Mouse (Mus musculus): ENCODE measurements at regions not wholly inside any gene's neighbourhood (a gene's known extent, or its start where the extent isn't known, plus 50 kb on each side); places are given as distances from the start of the nearest gene placed in this dataset.

GRCm38 (mm10) chr16:29945376-29945890, 118.8 kb upstream of the Hes1 start:
- Histone ChIP-seq H3K36me3 (ENCODE audit: control insufficient read depth, insufficient read depth, low read length) (no peaks in the 10 kb centered on the region), H3K9ac (ENCODE audit: low read depth, low read length) (peak overlapping the region; percentile 63), H3K4me1 (ENCODE audit: control insufficient read depth, insufficient read depth, low read length) (peaks cover 21% of the 10 kb centered on the region), H3K4me2 (peak overlapping the region; percentile 69), H3K9me3 (replicated peaks; ENCODE audit: control insufficient read depth, low read length) (no peaks in the 10 kb centered on the region), H3K27ac (ENCODE audit: low read depth, low read length) (peak overlapping the region; percentile 86), H3K27me3 (ENCODE audit: control insufficient read depth, insufficient read depth, low read length) (no peaks in the 10 kb centered on the region), H3K4me3 (ENCODE audit: low read depth, low read length) (peak overlapping the region; percentile 28)
- WGBS (ENCODE audit: insufficient replicate concordance) = 5% methylated on average over 9 of the region's 9 CpGs
- no peak for ATAC-seq (replicated peaks; ENCODE audit: insufficient number of reproducible peaks, low FRiP score, low TSS enrichment)

GRCm38 (mm10) chr16:29945891-29946598, 118.1 kb upstream of the Hes1 start:
- ATAC-seq (replicated peaks; ENCODE audit: insufficient number of reproducible peaks, low FRiP score, low TSS enrichment) = peak; percentile 73
- H3K4me1 ChIP-seq (ENCODE audit: control insufficient read depth, insufficient read depth, low read length) = peaks cover 16% of the 10 kb centered on the region
- H3K36me3 ChIP-seq (ENCODE audit: control insufficient read depth, insufficient read depth, low read length) = no peaks in the 10 kb centered on the region
- H3K9me3 ChIP-seq (replicated peaks; ENCODE audit: control insufficient read depth, low read length) = no peaks in the 10 kb centered on the region
- H3K4me3 ChIP-seq (ENCODE audit: low read depth, low read length) = peak overlapping the region; percentile 28
- H3K4me2 ChIP-seq = peak overlapping the region; percentile 69
- peak overlapping the region; percentile 63 for H3K9ac ChIP-seq (ENCODE audit: low read depth, low read length)
- no peaks in the 10 kb centered on the region for H3K27me3 ChIP-seq (ENCODE audit: control insufficient read depth, insufficient read depth, low read length)
- peak overlapping the region; percentile 86 for H3K27ac ChIP-seq (ENCODE audit: low read depth, low read length)
- under 1% methylated on average over 39 of the region's 39 CpGs for WGBS (ENCODE audit: insufficient replicate concordance)

- Histone ChIP-seq H3K9ac (ENCODE audit: low read depth, low read length) (no peak overlapping the region), H3K4me2 (no peak overlapping the region), H3K4me3 (ENCODE audit: low read depth, low read length) (no peak overlapping the region), H3K27ac (ENCODE audit: low read depth, low read length) (peak overlapping the region; percentile 30; the same call in 1 of the 2 replicates), H3K9me3 (replicated peaks; ENCODE audit: control insufficient read depth, low read length) (no peaks in the 10 kb centered on the region), H3K4me1 (ENCODE audit: control insufficient read depth, insufficient read depth, low read length) (peaks cover 16% of the 10 kb centered on the region), H3K36me3 (ENCODE audit: control insufficient read depth, insufficient read depth, low read length) (no peaks in the 10 kb centered on the region), H3K27me3 (ENCODE audit: control insufficient read depth, insufficient read depth, low read length) (no peaks in the 10 kb centered on the region)
- no peak for ATAC-seq (replicated peaks; ENCODE audit: insufficient number of reproducible peaks, low FRiP score, low TSS enrichment)
- 81% methylated on average over 5 of the region's 5 CpGs for WGBS (ENCODE audit: insufficient replicate concordance)
Observed at GRCm38 (mm10) chr16:29946966-29947365, 117.2 kb upstream of the Hes1 start.

- ATAC-seq (replicated peaks; ENCODE audit: insufficient number of reproducible peaks, low FRiP score, low TSS enrichment) = no peak
- Histone ChIP-seq H3K36me3 (ENCODE audit: control insufficient read depth, insufficient read depth, low read length) (no peaks in the 10 kb centered on the region), H3K4me3 (ENCODE audit: low read depth, low read length) (no peak overlapping the region), H3K27me3 (ENCODE audit: control insufficient read depth, insufficient read depth, low read length) (no peaks in the 10 kb centered on the region), H3K4me2 (no peak overlapping the region), H3K27ac (ENCODE audit: low read depth, low read length) (no peak overlapping the region), H3K9ac (ENCODE audit: low read depth, low read length) (no peak overlapping the region), H3K4me1 (ENCODE audit: control insufficient read depth, insufficient read depth, low read length) (peaks cover 16% of the 10 kb centered on the region), H3K9me3 (replicated peaks; ENCODE audit: control insufficient read depth, low read length) (no peaks in the 10 kb centered on the region)
- WGBS (ENCODE audit: insufficient replicate concordance) = 83% methylated on average over 5 of the region's 5 CpGs
Observed at GRCm38 (mm10) chr16:29947670-29948069, 116.5 kb upstream of the Hes1 start.

GRCm38 (mm10) chr16:29950136-29950535, 114.0 kb upstream of the Hes1 start:
- Histone ChIP-seq H3K36me3 (ENCODE audit: control insufficient read depth, insufficient read depth, low read length) (no peaks in the 10 kb centered on the region), H3K4me1 (ENCODE audit: control insufficient read depth, insufficient read depth, low read length) (peaks cover 15% of the 10 kb centered on the region), H3K4me3 (ENCODE audit: low read depth, low read length) (no peak overlapping the region), H3K27ac (ENCODE audit: low read depth, low read length) (no peak overlapping the region), H3K9ac (ENCODE audit: low read depth, low read length) (no peak overlapping the region), H3K4me2 (no peak overlapping the region), H3K9me3 (replicated peaks; ENCODE audit: control insufficient read depth, low read length) (no peaks in the 10 kb centered on the region), H3K27me3 (ENCODE audit: control insufficient read depth, insufficient read depth, low read length) (no peaks in the 10 kb centered on the region)
- no peak for ATAC-seq (replicated peaks; ENCODE audit: insufficient number of reproducible peaks, low FRiP score, low TSS enrichment)
- 27% methylated on average over 9 of the region's 9 CpGs for WGBS (ENCODE audit: insufficient replicate concordance)

- H3K4me2 ChIP-seq = no peak overlapping the region
- H3K36me3 ChIP-seq (ENCODE audit: control insufficient read depth, insufficient read depth, low read length) = no peaks in the 10 kb centered on the region
- H3K9ac ChIP-seq (ENCODE audit: low read depth, low read length) = no peak overlapping the region
- H3K27me3 ChIP-seq (ENCODE audit: control insufficient read depth, insufficient read depth, low read length) = no peaks in the 10 kb centered on the region
- no peak overlapping the region for H3K4me3 ChIP-seq (ENCODE audit: low read depth, low read length)
- 88% methylated on average over 4 of the region's 4 CpGs for WGBS (ENCODE audit: insufficient replicate concordance)
- peaks cover 11% of the 10 kb centered on the region for H3K4me1 ChIP-seq (ENCODE audit: control insufficient read depth, insufficient read depth, low read length)
- ATAC-seq (replicated peaks; ENCODE audit: insufficient number of reproducible peaks, low FRiP score, low TSS enrichment) = no peak
- H3K27ac ChIP-seq (ENCODE audit: low read depth, low read length) = no peak overlapping the region
- no peaks in the 10 kb centered on the region for H3K9me3 ChIP-seq (replicated peaks; ENCODE audit: control insufficient read depth, low read length)
Observed at GRCm38 (mm10) chr16:29950791-29951190, 113.4 kb upstream of the Hes1 start.

GRCm38 (mm10) chr16:29954700-29955099, 109.5 kb upstream of the Hes1 start:
- no peak overlapping the region for H3K9ac ChIP-seq (ENCODE audit: low read depth, low read length)
- H3K9me3 ChIP-seq (replicated peaks; ENCODE audit: control insufficient read depth, low read length) = no peaks in the 10 kb centered on the region
- H3K27ac ChIP-seq (ENCODE audit: low read depth, low read length) = no peak overlapping the region
- H3K4me1 ChIP-seq (ENCODE audit: control insufficient read depth, insufficient read depth, low read length) = peaks cover 4% of the 10 kb centered on the region
- 72% methylated on average over 10 of the region's 10 CpGs for WGBS (ENCODE audit: insufficient replicate concordance)
- H3K27me3 ChIP-seq (ENCODE audit: control insufficient read depth, insufficient read depth, low read length) = no peaks in the 10 kb centered on the region
- H3K4me2 ChIP-seq = no peak overlapping the region
- no peak overlapping the region for H3K4me3 ChIP-seq (ENCODE audit: low read depth, low read length)
- H3K36me3 ChIP-seq (ENCODE audit: control insufficient read depth, insufficient read depth, low read length) = no peaks in the 10 kb centered on the region
- ATAC-seq (replicated peaks; ENCODE audit: insufficient number of reproducible peaks, low FRiP score, low TSS enrichment) = no peak

- Histone ChIP-seq H3K4me1 (ENCODE audit: control insufficient read depth, insufficient read depth, low read length) (peaks cover 4% of the 10 kb centered on the region), H3K4me3 (ENCODE audit: low read depth, low read length) (no peak overlapping the region), H3K9me3 (replicated peaks; ENCODE audit: control insufficient read depth, low read length) (no peaks in the 10 kb centered on the region), H3K9ac (ENCODE audit: low read depth, low read length) (no peak overlapping the region), H3K27me3 (ENCODE audit: control insufficient read depth, insufficient read depth, low read length) (no peaks in the 10 kb centered on the region), H3K36me3 (ENCODE audit: control insufficient read depth, insufficient read depth, low read length) (no peaks in the 10 kb centered on the region), H3K4me2 (no peak overlapping the region), H3K27ac (ENCODE audit: low read depth, low read length) (no peak overlapping the region)
- WGBS (ENCODE audit: insufficient replicate concordance) = 72% methylated on average over 7 of the region's 7 CpGs
- no peak for ATAC-seq (replicated peaks; ENCODE audit: insufficient number of reproducible peaks, low FRiP score, low TSS enrichment)
Observed at GRCm38 (mm10) chr16:29956904-29957303, 107.3 kb upstream of the Hes1 start.
